8 mouse cellular contexts compared by ENCODE assay signal in the genomic region with DNA sequence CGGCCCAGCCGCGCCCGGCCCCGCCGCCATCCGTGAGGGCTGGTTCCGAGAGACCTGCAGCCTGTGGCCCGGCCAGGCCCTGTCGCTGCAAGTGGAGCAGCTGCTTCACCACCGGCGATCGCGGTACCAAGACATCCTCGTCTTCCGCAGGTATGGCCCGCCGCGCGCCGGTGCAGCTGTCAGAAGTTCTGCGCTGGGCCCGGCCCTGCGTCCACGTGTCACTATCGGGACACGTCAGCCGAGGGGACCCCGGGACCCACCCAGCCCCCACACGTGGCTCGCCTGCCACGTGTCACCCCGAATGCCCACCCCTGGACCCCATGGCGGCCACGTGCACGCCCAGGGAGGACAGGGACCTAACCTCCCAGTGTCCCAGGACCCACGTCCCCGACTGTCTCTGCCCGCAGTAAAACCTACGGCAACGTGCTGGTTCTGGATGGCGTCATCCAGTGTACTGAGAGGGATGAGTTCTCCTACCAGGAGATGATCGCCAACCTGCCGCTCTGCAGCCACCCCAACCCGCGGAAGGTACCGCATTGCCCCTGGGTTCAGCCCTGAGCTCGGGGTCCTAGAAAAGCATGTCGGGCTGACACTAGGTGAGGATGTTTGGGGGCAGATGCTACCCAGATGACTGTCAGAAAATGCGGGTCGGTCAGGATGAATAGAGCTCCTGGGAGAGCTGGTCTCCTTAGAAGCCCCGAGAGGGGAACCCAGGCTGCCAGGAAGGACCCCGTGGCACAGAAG. TPM values are rescaled to one million over a fixed set of nuclear protein-coding genes. Genes with fewer than 3 reads are reported as not detected.
A peak's percentile ranks its signal among the peaks of the same experiment; 100 is the strongest.
DNase-seq lines count a peak whose midpoint lies in the region; ATAC-seq and TF ChIP-seq lines count a peak whose summit lies in the region.

No protein-coding gene starts in this region.

- H3K9me3 ChIP-seq in kidney, embryonic 16.5 days (ENCODE audit: low read length), result no peaks in the 10 kb centered on the region
- H3K9me3 ChIP-seq in MEL (replicated peaks; ENCODE audit: insufficient read depth, low read length), result no peaks in the 10 kb centered on the region
- no peaks in the 10 kb centered on the region for H3K9me3 ChIP-seq in hindbrain, embryonic 14.5 days (ENCODE audit: control insufficient read depth, low read length)

- WGBS in kidney, embryonic 16.5 days, result under 1% methylated on average over 53 of the region's 53 CpGs
- WGBS in hindbrain, embryonic 14.5 days, result under 1% methylated on average over 53 of the region's 53 CpGs

- no peak for DNase-seq in kidney, adult 18-20 months
- peak; percentile 64 for DNase-seq in MEL (ENCODE audit: low read depth, low spot score)
- peak; percentile 35 for DNase-seq in embryo, embryonic 10.5 days (ENCODE audit: low spot score)
- DNase-seq in hindbrain, embryonic 14.5 days (ENCODE audit: low spot score), result peak; percentile 38
- no peak for DNase-seq in cerebellum, postnatal 36 days
- DNase-seq in frontal cortex, postnatal 25 days (ENCODE audit: low spot score in 2 of 2), result no peak

- H3K4me2 ChIP-seq in kidney, embryonic 16.5 days (replicated peaks; ENCODE audit: low read depth, low read length), result peak overlapping the region; percentile 96
- peak overlapping the region; percentile 88 for H3K4me2 ChIP-seq in hindbrain, embryonic 14.5 days (replicated peaks)

- no peaks in the 10 kb centered on the region for H3K27me3 ChIP-seq in kidney, embryonic 16.5 days (ENCODE audit: insufficient read depth, low read length)
- H3K27me3 ChIP-seq in MEL (ENCODE audit: control insufficient read depth in 1 of 2, insufficient read depth in 2 of 2, low read length in 2 of 2), result no peaks in the 10 kb centered on the region
- H3K27me3 ChIP-seq in hindbrain, embryonic 14.5 days (ENCODE audit: control insufficient read depth, insufficient read depth, low read length), result no peaks in the 10 kb centered on the region

- H3K9ac ChIP-seq in kidney, embryonic 16.5 days (replicated peaks; ENCODE audit: low read length), result peak overlapping the region; percentile 87
- peak overlapping the region; percentile 98 for H3K9ac ChIP-seq in MEL (ENCODE audit: control insufficient read depth, low read depth, low read length, poor library complexity, severe bottlenecking)
- peak overlapping the region; percentile 83 for H3K9ac ChIP-seq in hindbrain, embryonic 14.5 days

- TF ChIP-seq POLR2A in MEL (IDR thresholded peaks at IDR 0.05; ENCODE audit: control insufficient read depth in 1 of 2, insufficient read depth in 1 of 2, low read depth in 1 of 2, low read length in 2 of 2, poor library complexity in 1 of 2), result peak; percentile 29 to 47; a peak in 3 of 4 replicates

- peak; percentile 44 for ATAC-seq in kidney, embryonic 16.5 days (ENCODE audit: low FRiP score, low TSS enrichment)
- ATAC-seq in hindbrain, embryonic 14.5 days (ENCODE audit: low FRiP score), result no peak; the same call in 1 of the 2 replicates
- 0 out of 2 replicates have a peak, but pooled peaks have one; percentile 2 for ATAC-seq in megakaryocyte-erythroid progenitor cell, adult 5-6 weeks (replicated peaks; ENCODE audit: low FRiP score, low TSS enrichment, poor library complexity, severe bottlenecking)

- no peak overlapping the region for H3K27ac ChIP-seq in kidney, embryonic 16.5 days (ENCODE audit: low read length)
- H3K27ac ChIP-seq in MEL (ENCODE audit: control insufficient read depth, low read depth, low read length), result peak overlapping the region; percentile 61
- 0 out of 2 replicates have a peak overlapping the region, but pooled peaks have one; percentile 16 for H3K27ac ChIP-seq in hindbrain, embryonic 14.5 days

- peaks cover 35% of the 10 kb centered on the region for H3K36me3 ChIP-seq in kidney, embryonic 16.5 days (ENCODE audit: insufficient read depth, low read length)
- peaks cover 16 to 23% of the 10 kb centered on the region in 2 experiments for H3K36me3 ChIP-seq in MEL (ENCODE audit: control insufficient read depth in 1 of 2, insufficient read depth in 2 of 2, low read length in 2 of 2)
- peaks cover 37% of the 10 kb centered on the region for H3K36me3 ChIP-seq in hindbrain, embryonic 14.5 days (replicated peaks; ENCODE audit: control insufficient read depth, insufficient read depth)

- peaks cover 14% of the 10 kb centered on the region for H3K4me1 ChIP-seq in kidney, embryonic 16.5 days (ENCODE audit: insufficient read depth, low read length)
- H3K4me1 ChIP-seq in MEL (ENCODE audit: control insufficient read depth in 1 of 2, insufficient read depth in 2 of 2, low read length in 2 of 2), result peaks cover 4 to 36% of the 10 kb centered on the region in 2 experiments; a peak in 3 of 4 replicates
- peaks cover 12% of the 10 kb centered on the region for H3K4me1 ChIP-seq in hindbrain, embryonic 14.5 days (replicated peaks; ENCODE audit: control insufficient read depth, insufficient read depth, low read length)

- peaks cover 28% of the 10 kb centered on the region for H3K79me2 ChIP-seq in MEL (ENCODE audit: control insufficient read depth, insufficient read depth, low read length, poor library complexity)

- H3K4me3 ChIP-seq in kidney, embryonic 16.5 days (ENCODE audit: low read length), result peak overlapping the region; percentile 95
- peak overlapping the region; percentile 97 to 99 for H3K4me3 ChIP-seq in MEL (ENCODE audit: control insufficient read depth in 1 of 2, insufficient read depth in 1 of 2, low read depth in 2 of 2, low read length in 2 of 2)
- peak overlapping the region; percentile 91 for H3K4me3 ChIP-seq in hindbrain, embryonic 14.5 days (replicated peaks; ENCODE audit: low read length)

- no peak for TF ChIP-seq RAD21 in MEL (IDR thresholded peaks at IDR 0.05; ENCODE audit: low read depth, low read length)

- TF ChIP-seq EP300 in MEL (IDR thresholded peaks at IDR 0.05; ENCODE audit: low read depth in 1 of 2, low read length in 2 of 2), result 0 out of 4 replicates have a peak, but pooled peaks of 1 of the 2 experiments have one; percentile 16

- TF ChIP-seq CTCF in MEL (IDR thresholded peaks at IDR 0.05 in 2 of 3, conservative IDR thresholded peaks at IDR 0.05 in 1 of 3; ENCODE audit: control insufficient read depth in 1 of 3, insufficient read depth in 1 of 3, low read depth in 2 of 3, low read length in 3 of 3, poor library complexity in 1 of 3, severe bottlenecking in 1 of 3), result no peak

TF ChIP-seq in MEL, 35 proteins besides CTCF, POLR2A, EP300 and RAD21 (continues in another document):
- TF ChIP-seq MYC (IDR thresholded peaks at IDR 0.05; ENCODE audit: low read depth, low read length), result peak; percentile 95
- no peak for TF ChIP-seq UBTF (IDR thresholded peaks at IDR 0.05; ENCODE audit: borderline replicate concordance, insufficient read depth, low read depth, low read length)
- TF ChIP-seq TBP (IDR thresholded peaks at IDR 0.05; ENCODE audit: low read depth, low read length), result no peak
- TF ChIP-seq MAX (IDR thresholded peaks at IDR 0.05; ENCODE audit: low read length), result peak; percentile 92
- peak; percentile 52; the same call in 1 of the 2 replicates for TF ChIP-seq USF1 (IDR thresholded peaks at IDR 0.05; ENCODE audit: low read depth, low read length)

RNA-seq across cellular contexts. Expression of a gene that starts 0.5 kb away (rescaled TPM):
- 187 and 188 TPM in 2 replicates for polyA plus RNA-seq in kidney, embryonic 16.5 days (2015; fragmentation: Nextera tagmentation; extraction: Ambion mirVana)
- 299 and 332 TPM in 2 replicates for total RNA-seq in MEL (2012; rRNA removed)
- 100 to 1,000 TPM; 305 to 765 TPM for polyA plus RNA-seq in MEL (2012; ENCODE audit: insufficient read depth in 1 of 2, insufficient read length in 2 of 2, low read depth in 1 of 2, low replicate concordance in 2 of 2, missing spikeins in 1 of 2)
- polyA plus RNA-seq in hindbrain, embryonic 14.5 days (2014; fragmentation: Nextera tagmentation; extraction: Ambion mirVana), result 180 and 191 TPM in 2 replicates
- total RNA-seq in megakaryocyte-erythroid progenitor cell, adult 5-6 weeks (2014; fragmentation: Nextera tagmentation), result 261 and 281 TPM in 2 replicates
- total RNA-seq in megakaryocyte-erythroid progenitor cell, adult 5-6 weeks (2017), result 31.8 and 77.4 TPM in 2 replicates

RNA-seq across cellular contexts. Expression of a gene that starts 10.5 kb away (rescaled TPM):
- polyA plus RNA-seq in kidney, embryonic 16.5 days (2015; fragmentation: Nextera tagmentation; extraction: Ambion mirVana), result 0.27 and 0.52 TPM in 2 replicates
- 0.75 and 1.4 TPM in 2 replicates for total RNA-seq in MEL (2012; rRNA removed)
- under 1 TPM in 1 of 2 experiments, not detected in 1; 0.38 TPM for polyA plus RNA-seq in MEL (2012; ENCODE audit: insufficient read depth in 1 of 2, insufficient read length in 2 of 2, low read depth in 1 of 2, low replicate concordance in 2 of 2, missing spikeins in 1 of 2)
- 0.20 and 1.2 TPM in 2 replicates for polyA plus RNA-seq in hindbrain, embryonic 14.5 days (2014; fragmentation: Nextera tagmentation; extraction: Ambion mirVana)
- total RNA-seq in megakaryocyte-erythroid progenitor cell, adult 5-6 weeks (2014; fragmentation: Nextera tagmentation), result not detected in 2 replicates
- total RNA-seq in megakaryocyte-erythroid progenitor cell, adult 5-6 weeks (2017), result 0.33 TPM in 1 of 2 replicates, not detected in the other

RNA-seq across cellular contexts. Expression of a gene that starts 33.6 kb away (rescaled TPM):
- polyA plus RNA-seq in kidney, embryonic 16.5 days (2015; fragmentation: Nextera tagmentation; extraction: Ambion mirVana), result 95.2 and 99.9 TPM in 2 replicates
- 57.3 and 71.5 TPM in 2 replicates for total RNA-seq in MEL (2012; rRNA removed)
- polyA plus RNA-seq in MEL (2012; ENCODE audit: insufficient read depth in 1 of 2, insufficient read length in 2 of 2, low read depth in 1 of 2, low replicate concordance in 2 of 2, missing spikeins in 1 of 2), result 100 to 1,000 TPM in 1 of 2 experiments, 10 to 100 TPM in 1; 90.5 to 109 TPM
- 85.9 and 98.4 TPM in 2 replicates for polyA plus RNA-seq in hindbrain, embryonic 14.5 days (2014; fragmentation: Nextera tagmentation; extraction: Ambion mirVana)
- total RNA-seq in megakaryocyte-erythroid progenitor cell, adult 5-6 weeks (2014; fragmentation: Nextera tagmentation), result 69.1 and 70.6 TPM in 2 replicates
- total RNA-seq in megakaryocyte-erythroid progenitor cell, adult 5-6 weeks (2017), result 54.7 and 66.6 TPM in 2 replicates

RNA-seq across cellular contexts. Expression of a gene that starts 35.0 kb away (rescaled TPM):
- 337 and 369 TPM in 2 replicates for polyA plus RNA-seq in kidney, embryonic 16.5 days (2015; fragmentation: Nextera tagmentation; extraction: Ambion mirVana)
- total RNA-seq in MEL (2012; rRNA removed), result 209 and 211 TPM in 2 replicates
- polyA plus RNA-seq in MEL (2012; ENCODE audit: insufficient read depth in 1 of 2, insufficient read length in 2 of 2, low read depth in 1 of 2, low replicate concordance in 2 of 2, missing spikeins in 1 of 2), result 100 to 1,000 TPM in 1 of 2 experiments, not detected in 1; 455 TPM
- 80.4 and 91.1 TPM in 2 replicates for polyA plus RNA-seq in hindbrain, embryonic 14.5 days (2014; fragmentation: Nextera tagmentation; extraction: Ambion mirVana)
- total RNA-seq in megakaryocyte-erythroid progenitor cell, adult 5-6 weeks (2014; fragmentation: Nextera tagmentation), result 456 and 583 TPM in 2 replicates
- 804 and 881 TPM in 2 replicates for total RNA-seq in megakaryocyte-erythroid progenitor cell, adult 5-6 weeks (2017)

RNA-seq across cellular contexts. Expression of a gene that starts 51.3 kb away (rescaled TPM):
- polyA plus RNA-seq in kidney, embryonic 16.5 days (2015; fragmentation: Nextera tagmentation; extraction: Ambion mirVana), result not detected in 2 replicates
- total RNA-seq in MEL (2012; rRNA removed), result not detected in 2 replicates
- not detected for polyA plus RNA-seq in MEL (2012; ENCODE audit: insufficient read depth in 1 of 2, insufficient read length in 2 of 2, low read depth in 1 of 2, low replicate concordance in 2 of 2, missing spikeins in 1 of 2)
- not detected in 2 replicates for polyA plus RNA-seq in hindbrain, embryonic 14.5 days (2014; fragmentation: Nextera tagmentation; extraction: Ambion mirVana)
- not detected in 2 replicates for total RNA-seq in megakaryocyte-erythroid progenitor cell, adult 5-6 weeks (2014; fragmentation: Nextera tagmentation)
- total RNA-seq in megakaryocyte-erythroid progenitor cell, adult 5-6 weeks (2017), result not detected in 2 replicates

Comparison
In these comparisons a context has a peak if more than half of its experiments do, and no peak if none do; other contexts are left out.
1. DNase-seq: peak in MEL (single experiment), embryo, embryonic 10.5 days (single experiment) and hindbrain, embryonic 14.5 days (single experiment); none in kidney, adult 18-20 months (single experiment), cerebellum, postnatal 36 days (0 of 2) and frontal cortex, postnatal 25 days (0 of 2).
2. Peak in every context shown above with its lines, with median percentiles within 50 percentile points of each other: H3K4me3 ChIP-seq and H3K9ac ChIP-seq.